9 mouse cellular contexts compared by ENCODE assay signal in genomic region chr4:62659861-62660553, GRCm38 (mm10).
DNase-seq lines count a peak whose midpoint lies in the region; ATAC-seq and TF ChIP-seq lines count a peak whose summit lies in the region.
"Had no signal": no experiment of that assay in that cellular context is flagged by ENCODE, and none has a peak within 500 bp of the region (broad histone marks: within the 10 kb centered on the region; RNA-seq: fewer than 3 reads in every experiment).

No protein-coding gene starts in this region.

- H3K9me3 ChIP-seq in forebrain, embryonic 10.5 days = no peaks in the 10 kb centered on the region
- H3K9me3 ChIP-seq in forebrain, postnatal 0 days (ENCODE audit: low read length) = no peaks in the 10 kb centered on the region
- no peaks in the 10 kb centered on the region for H3K9me3 ChIP-seq in lung, embryonic 16.5 days (ENCODE audit: control insufficient read depth, low read length)
- H3K9me3 ChIP-seq in limb, embryonic 14.5 days (ENCODE audit: control insufficient read depth, low read length) = no peaks in the 10 kb centered on the region

- no peak overlapping the region for H3K4me2 ChIP-seq in forebrain, postnatal 0 days (ENCODE audit: low read depth)
- peak overlapping the region; percentile 23 for H3K4me2 ChIP-seq in lung, embryonic 16.5 days (ENCODE audit: low read depth, low read length)
- peak overlapping the region; percentile 16; the same call in 1 of the 2 replicates for H3K4me2 ChIP-seq in limb, embryonic 14.5 days (replicated peaks; ENCODE audit: low read depth, low read length, severe bottlenecking)

- no peak for TF ChIP-seq CTCF in forebrain, postnatal 0 days (IDR thresholded peaks at IDR 0.05; ENCODE audit: low read depth)

- H3K4me1 ChIP-seq in forebrain, embryonic 10.5 days = peaks cover 56% of the 10 kb centered on the region
- peaks cover 12% of the 10 kb centered on the region; the same call in 1 of the 2 replicates for H3K4me1 ChIP-seq in forebrain, postnatal 0 days (ENCODE audit: insufficient read depth)
- H3K4me1 ChIP-seq in lung, embryonic 16.5 days (replicated peaks; ENCODE audit: control insufficient read depth, insufficient read depth, low read length) = peaks cover 43% of the 10 kb centered on the region
- H3K4me1 ChIP-seq in limb, embryonic 14.5 days (ENCODE audit: control insufficient read depth, insufficient read depth, low read length) = peaks cover 51% of the 10 kb centered on the region

- 10% methylated on average over 14 of the region's 14 CpGs for WGBS in forebrain, embryonic 10.5 days
- 15% methylated on average over 14 of the region's 14 CpGs for WGBS in forebrain, postnatal 0 days
- WGBS in lung, embryonic 16.5 days = 23% methylated on average over 14 of the region's 14 CpGs
- 10% methylated on average over 14 of the region's 14 CpGs for WGBS in limb, embryonic 14.5 days

- DNase-seq in forebrain, embryonic 10.5 days (ENCODE audit: extremely low spot score, low spot score) = peak; percentile 40
- no peak for DNase-seq in forebrain, postnatal 0 days
- DNase-seq in lung, postnatal 25 days (ENCODE audit: low spot score) = no peak
- DNase-seq in limb, embryonic 14.5 days (ENCODE audit: low spot score) = no peak
- no peak for DNase-seq in testis, postnatal 14 days (ENCODE audit: low spot score)

- TF ChIP-seq POLR2A in limb, embryonic 14.5 days (IDR thresholded peaks at IDR 0.05; ENCODE audit: borderline replicate concordance, extremely low read depth, insufficient read depth, insufficient read length) = no peak

- no peak for ATAC-seq in forebrain, postnatal 0 days
- no peak; the same call in 1 of the 2 replicates for ATAC-seq in lung, embryonic 16.5 days (ENCODE audit: low read depth)
- ATAC-seq in limb, embryonic 14.5 days (ENCODE audit: low FRiP score, low read depth) = no peak
- no peak for ATAC-seq in megakaryocyte-erythroid progenitor cell, adult 5-6 weeks (replicated peaks; ENCODE audit: low FRiP score, low TSS enrichment, poor library complexity, severe bottlenecking)
- no peak for ATAC-seq in inflammation-experienced regulatory T-cells, adult 6 months
- ATAC-seq: activated CD4-positive, CD25-positive, alpha-beta regulatory T cell, adult 4 months had no signal

- no peaks in the 10 kb centered on the region for H3K27me3 ChIP-seq in forebrain, embryonic 10.5 days (ENCODE audit: poor library complexity, severe bottlenecking)
- H3K27me3 ChIP-seq in forebrain, postnatal 0 days (ENCODE audit: insufficient read depth, low read length) = no peaks in the 10 kb centered on the region
- H3K27me3 ChIP-seq in lung, embryonic 16.5 days (ENCODE audit: control insufficient read depth, insufficient read depth, low read depth, low read length) = no peaks in the 10 kb centered on the region
- no peaks in the 10 kb centered on the region for H3K27me3 ChIP-seq in limb, embryonic 14.5 days (ENCODE audit: control insufficient read depth, insufficient read depth, low read length)

- H3K4me3 ChIP-seq in forebrain, embryonic 10.5 days = peak overlapping the region; percentile 34
- H3K4me3 ChIP-seq in forebrain, postnatal 0 days (ENCODE audit: low read depth, low read length) = no peak overlapping the region
- H3K4me3 ChIP-seq in lung, embryonic 16.5 days (ENCODE audit: low read length) = no peak overlapping the region
- H3K4me3 ChIP-seq in limb, embryonic 14.5 days (replicated peaks; ENCODE audit: low read length) = no peak overlapping the region

- peak overlapping the region; percentile 90 for H3K27ac ChIP-seq in forebrain, embryonic 10.5 days
- no peak overlapping the region for H3K27ac ChIP-seq in forebrain, postnatal 0 days (ENCODE audit: low read depth, low read length)
- H3K27ac ChIP-seq in lung, embryonic 16.5 days (ENCODE audit: low read length) = peak overlapping the region; percentile 80
- peak overlapping the region; percentile 67 for H3K27ac ChIP-seq in limb, embryonic 14.5 days (replicated peaks; ENCODE audit: low read depth, low read length)

- no peak overlapping the region for H3K9ac ChIP-seq in forebrain, postnatal 0 days
- no peak overlapping the region for H3K9ac ChIP-seq in lung, embryonic 16.5 days (ENCODE audit: low read length)
- H3K9ac ChIP-seq in limb, embryonic 14.5 days (ENCODE audit: low read depth, low read length, severe bottlenecking) = peak overlapping the region; percentile 37; the same call in 1 of the 2 replicates

- peaks cover 32% of the 10 kb centered on the region for H3K36me3 ChIP-seq in forebrain, embryonic 10.5 days (replicated peaks)
- no peaks in the 10 kb centered on the region for H3K36me3 ChIP-seq in forebrain, postnatal 0 days (ENCODE audit: insufficient read depth)
- H3K36me3 ChIP-seq in lung, embryonic 16.5 days (ENCODE audit: control insufficient read depth, insufficient read depth, low read length) = peaks cover 5% of the 10 kb centered on the region; the same call in 1 of the 2 replicates
- H3K36me3 ChIP-seq in limb, embryonic 14.5 days (ENCODE audit: control insufficient read depth, insufficient read depth, low read length) = no peaks in the 10 kb centered on the region
